Mouse (Mus musculus) heart, adult 18-20 months (tissue): ENCODE results near the gene Zfp322a. TPM values are rescaled to one million over a fixed set of nuclear protein-coding genes. Genes with fewer than 3 reads are reported as not detected.
"Not testable (repeated sequence)": the region's sequence is repeated elsewhere in the genome, so short reads cannot be mapped to it uniquely, and the experiment has no call there.

Experiments
- DNase-seq, 2 experiments: peaks; one replicate each; pipeline ENCODE4 v3.0.0; 2021 to 2022; ENCODE audit warnings: mixed read lengths in 1 of 2
- total RNA-seq, 2 experiments: library from RNA; stranded (reverse); gene quantifications; 2 replicates each; pipeline ENCODE4 v1.2.3; 2021

Gene Zfp322a
- total RNA-seq, 2 experiments from 2014 or later: 16.7 to 17.3 TPM

GRCm38 (mm10) chr13:23317305-23317889 lies 51.6 kb downstream of the Zfp322a start:
- DNase-seq: no peak

DNA sequence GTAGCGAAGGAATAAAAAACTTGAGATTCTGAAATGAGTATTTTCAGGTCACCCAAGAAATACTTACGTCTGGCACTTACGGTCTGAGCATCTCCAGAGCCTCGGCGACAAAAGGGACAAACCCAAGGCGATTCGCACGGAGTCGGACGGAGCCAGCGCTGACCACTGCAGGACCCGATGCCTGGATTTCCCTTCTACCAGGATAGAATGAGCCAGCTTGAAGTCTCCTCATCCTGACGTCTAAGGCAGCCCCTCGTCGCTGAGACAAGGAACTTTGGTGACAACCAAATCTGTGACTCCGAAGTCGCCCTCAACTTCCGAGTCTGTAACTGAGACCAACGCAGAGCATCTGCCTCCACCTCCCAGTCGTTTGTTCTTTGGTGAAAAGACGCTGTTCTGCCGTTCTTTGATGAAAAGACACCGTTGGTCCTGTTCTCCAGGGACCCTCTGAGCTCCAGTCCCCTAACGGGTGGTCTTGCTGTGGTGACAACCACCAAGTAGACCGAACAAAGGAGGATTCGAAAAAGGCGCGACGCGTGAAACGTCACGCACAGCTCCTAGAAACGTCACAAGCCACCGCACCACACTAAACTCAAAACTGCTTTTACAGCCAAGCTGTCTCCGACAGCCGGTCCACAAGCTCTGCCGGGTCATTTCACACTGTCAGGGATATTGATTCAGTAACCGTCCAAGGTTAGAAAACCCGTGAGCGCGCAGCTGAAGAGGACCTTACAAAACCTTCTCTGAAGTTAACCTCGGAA lies 55.9 kb downstream of the Zfp322a start:
- DNase-seq: no peak

- DNase-seq: no peak
These were observed 59.0 kb downstream of the Zfp322a start for GRCm38 (mm10) chr13:23310036-23310435.

GRCm38 (mm10) chr13:23309495-23310011 lies 59.5 kb downstream of the Zfp322a start:
- no peak for DNase-seq

GRCm38 (mm10) chr13:23308639-23309307 lies 60.2 kb downstream of the Zfp322a start:
- DNase-seq: not testable (repeated sequence)

GRCm38 (mm10) chr13:23307069-23307814 lies 61.8 kb downstream of the Zfp322a start:
- DNase-seq: no peak

DNA sequence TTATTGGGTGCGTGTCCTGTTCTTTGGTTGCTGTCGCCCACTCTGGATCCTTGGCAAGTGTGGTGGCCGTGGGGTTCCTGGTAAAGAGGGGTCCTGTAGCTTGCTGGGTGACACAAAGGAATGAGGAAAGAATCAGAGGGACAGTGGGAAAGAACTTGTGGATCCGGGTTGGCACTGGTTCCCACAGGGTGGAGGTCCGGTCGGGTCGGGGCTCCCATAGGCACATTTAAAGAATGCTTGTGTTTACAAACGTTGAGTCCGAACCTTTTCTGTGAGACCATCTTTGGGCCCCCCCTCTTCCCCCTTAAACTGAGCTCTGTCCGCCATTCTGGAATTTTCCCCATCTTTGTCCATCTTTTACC lies 62.3 kb downstream of the Zfp322a start:
- DNase-seq: no peak

Other genes starting within 250 kb of the Zfp322a start
- gene Vmn1r218, start 236.1 kb downstream of the Zfp322a start, total RNA-seq: not detected
- not detected for gene Vmn1r219, start 209.9 kb downstream of the Zfp322a start, total RNA-seq
- not detected for gene Vmn1r220, start 181.2 kb downstream of the Zfp322a start, total RNA-seq
- gene Vmn1r221, start 155.1 kb downstream of the Zfp322a start, total RNA-seq: not detected
- not detected for gene Vmn1r222, start 133.3 kb downstream of the Zfp322a start, total RNA-seq
- not detected for gene Vmn1r223, start 122.1 kb downstream of the Zfp322a start, total RNA-seq
- 1 to 10 TPM; 4.6 to 4.7 TPM for gene Abt1, start 54.7 kb upstream of the Zfp322a start, total RNA-seq
- gene Btn1a1, start 96.7 kb upstream of the Zfp322a start, total RNA-seq: not detected
- gene Btn2a2, start 119.6 kb upstream of the Zfp322a start, total RNA-seq: not detected
- 100 to 1,000 TPM; 225 to 244 TPM for gene Hist1h4h, start 161.8 kb upstream of the Zfp322a start, total RNA-seq
- 10 to 100 TPM in 1 of 2 experiments, 1 to 10 TPM in 1; 6.3 to 16.6 TPM for gene Hist1h2af, start 164.7 kb upstream of the Zfp322a start, total RNA-seq
- 1 to 10 TPM; 3.1 TPM for gene Hist1h3g, start 166.2 kb upstream of the Zfp322a start, total RNA-seq
- gene Hist1h2bh, start 174.2 kb upstream of the Zfp322a start, total RNA-seq: 1 to 10 TPM; 1.1 to 1.5 TPM
- 1 to 10 TPM; 4.9 to 6.3 TPM for gene Hist1h3f, start 174.8 kb upstream of the Zfp322a start, total RNA-seq
- gene Hist1h4f, start 182.4 kb upstream of the Zfp322a start, total RNA-seq: 10 to 100 TPM; 24.1 to 27.9 TPM
- 1 to 10 TPM in 1 of 2 experiments, under 1 TPM in 1; 0.94 to 1.0 TPM for gene Hist1h1d, start 184.1 kb upstream of the Zfp322a start, total RNA-seq
- 10 to 100 TPM; 11.6 to 16.2 TPM for gene Hist1h3e, start 193.2 kb upstream of the Zfp322a start, total RNA-seq
- gene Hist1h2ae, start 202.0 kb upstream of the Zfp322a start, total RNA-seq: 1 to 10 TPM; 2.9 to 3.0 TPM
- gene Hist1h2bg, start 202.2 kb upstream of the Zfp322a start, total RNA-seq: 10 to 100 TPM; 18.2 to 25.6 TPM
- 10 to 100 TPM; 10.2 to 10.9 TPM for gene Hist1h2bf, start 205.0 kb upstream of the Zfp322a start, total RNA-seq
- 1 to 10 TPM; 2.0 to 4.1 TPM for gene Hist1h2ad, start 205.2 kb upstream of the Zfp322a start, total RNA-seq
- 1 to 10 TPM; 2.4 to 2.5 TPM for gene Hist1h3d, start 206.6 kb upstream of the Zfp322a start, total RNA-seq
- gene Hist1h4d, start 212.4 kb upstream of the Zfp322a start, total RNA-seq: 10 to 100 TPM; 51.2 to 52.9 TPM